Mouse (Mus musculus) urinary bladder, adult 2 months (tissue): ENCODE data around the gene Prkcg. TPM values are rescaled to one million over a fixed set of nuclear protein-coding genes. Genes with fewer than 3 reads are reported as not detected.
"Not testable (repeated sequence)": the region's sequence is repeated elsewhere in the genome, so short reads cannot be mapped to it uniquely, and the experiment has no call there.

ENCODE experiments used
- DNase-seq: peaks from one replicate; pipeline ENCODE4 v3.0.0; 2022; ENCODE audit warnings: low spot score
- polyA plus RNA-seq: library from polyadenylated mRNA; depleted of rRNA; stranded (reverse); fragments of >200 nt; gene quantifications from 2 replicates; pipeline ENCODE4 v1.2.3, GENCODE M21; 2012

Gene Prkcg
- polyA plus RNA-seq, 1 experiment: 1.6 TPM

DNA sequence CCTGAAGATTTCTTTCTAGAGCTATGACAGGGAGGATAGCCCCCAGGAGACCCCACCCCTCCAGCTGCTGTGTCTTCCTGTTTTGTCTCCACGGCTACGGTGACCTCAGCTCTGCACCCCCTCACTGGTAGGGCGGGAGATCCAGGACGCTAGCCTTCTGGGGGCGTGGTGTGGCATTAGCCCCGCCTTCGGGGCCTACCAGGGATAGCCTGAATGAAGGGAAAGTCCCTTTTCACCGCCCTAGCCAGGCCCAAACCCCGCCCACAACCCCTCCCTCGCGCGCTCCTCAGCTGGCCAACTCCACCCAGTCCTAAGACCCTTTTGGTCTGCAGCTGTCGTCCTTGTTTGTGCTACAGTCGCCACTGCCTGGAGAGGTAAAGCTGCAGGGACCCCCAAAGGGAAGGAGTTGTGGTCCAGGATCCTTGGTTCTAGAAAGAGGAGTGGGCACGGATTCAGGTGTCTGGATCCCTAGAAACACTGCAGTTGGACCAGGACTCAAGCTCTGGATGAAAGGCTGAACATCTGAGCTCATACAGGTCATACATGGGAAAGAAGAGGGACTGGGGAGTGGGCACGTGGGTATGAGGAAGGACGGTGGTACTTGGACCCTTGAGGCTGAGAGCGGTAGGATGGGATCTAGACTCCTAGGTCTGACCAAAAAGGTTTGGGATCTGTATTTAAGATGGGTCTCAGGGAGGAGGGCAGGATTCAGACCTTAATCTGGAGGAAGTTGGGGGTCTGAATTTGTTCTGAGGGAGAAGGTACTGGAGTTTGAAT, 1.5 kb downstream of the Prkcg start:
- DNase-seq: peak; percentile 68

GRCm38 (mm10) chr7:3291197-3291596, 2.2 kb downstream of the Prkcg start:
- DNase-seq: no peak

DNA sequence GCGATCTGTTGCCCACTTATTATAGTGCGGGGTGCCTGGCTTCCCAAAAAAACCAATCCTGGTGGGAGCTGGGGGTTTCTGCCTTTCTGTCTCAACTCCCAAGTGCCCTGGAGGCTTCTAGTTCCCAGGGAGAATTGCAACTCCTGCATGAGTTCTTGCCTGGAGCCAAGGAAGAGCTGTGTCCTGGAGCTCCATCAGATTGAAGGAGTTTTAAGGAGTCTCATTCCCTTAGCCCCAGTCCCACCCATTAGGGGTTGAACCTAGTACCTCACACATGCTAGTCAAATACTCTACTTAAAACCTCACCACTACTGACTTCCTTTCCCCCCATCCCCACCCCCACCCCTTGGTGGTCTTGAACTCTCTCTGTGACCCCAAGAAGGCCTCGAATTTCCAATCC, 2.8 kb downstream of the Prkcg start:
- no peak for DNase-seq

GRCm38 (mm10) chr7:3292271-3292670, 3.3 kb downstream of the Prkcg start:
- DNase-seq: not testable (repeated sequence)

DNA sequence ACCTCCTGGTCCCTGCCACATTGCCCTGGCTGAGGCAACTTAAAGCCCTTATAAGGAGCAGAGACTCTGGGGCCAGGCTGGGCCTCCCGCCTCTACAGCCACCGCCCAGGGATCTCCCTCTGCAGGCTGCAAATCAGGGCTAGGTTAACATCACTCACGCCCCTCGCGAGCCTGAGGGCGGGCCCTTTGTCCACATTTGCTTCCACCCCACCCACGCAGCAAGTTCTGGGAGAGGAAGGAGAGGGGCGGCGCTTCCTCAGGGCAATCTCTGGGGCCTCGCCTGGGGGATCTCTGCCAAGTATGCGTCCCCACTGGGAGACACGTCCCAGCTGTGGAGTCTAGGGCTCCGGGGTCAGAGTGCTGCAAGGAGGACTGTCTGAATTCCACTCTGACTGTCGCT, 3.8 kb downstream of the Prkcg start:
- peak; percentile 83 for DNase-seq

GRCm38 (mm10) chr7:3294794-3295193, 5.8 kb downstream of the Prkcg start:
- no peak for DNase-seq

- no peak for DNase-seq
Observed at GRCm38 (mm10) chr7:3295321-3296110, 6.5 kb downstream of the Prkcg start.

- no peak for DNase-seq
Observed at GRCm38 (mm10) chr7:3296711-3297110, 7.7 kb downstream of the Prkcg start.

- no peak for DNase-seq
Observed at GRCm38 (mm10) chr7:3299941-3300617, 11.1 kb downstream of the Prkcg start.

DNA sequence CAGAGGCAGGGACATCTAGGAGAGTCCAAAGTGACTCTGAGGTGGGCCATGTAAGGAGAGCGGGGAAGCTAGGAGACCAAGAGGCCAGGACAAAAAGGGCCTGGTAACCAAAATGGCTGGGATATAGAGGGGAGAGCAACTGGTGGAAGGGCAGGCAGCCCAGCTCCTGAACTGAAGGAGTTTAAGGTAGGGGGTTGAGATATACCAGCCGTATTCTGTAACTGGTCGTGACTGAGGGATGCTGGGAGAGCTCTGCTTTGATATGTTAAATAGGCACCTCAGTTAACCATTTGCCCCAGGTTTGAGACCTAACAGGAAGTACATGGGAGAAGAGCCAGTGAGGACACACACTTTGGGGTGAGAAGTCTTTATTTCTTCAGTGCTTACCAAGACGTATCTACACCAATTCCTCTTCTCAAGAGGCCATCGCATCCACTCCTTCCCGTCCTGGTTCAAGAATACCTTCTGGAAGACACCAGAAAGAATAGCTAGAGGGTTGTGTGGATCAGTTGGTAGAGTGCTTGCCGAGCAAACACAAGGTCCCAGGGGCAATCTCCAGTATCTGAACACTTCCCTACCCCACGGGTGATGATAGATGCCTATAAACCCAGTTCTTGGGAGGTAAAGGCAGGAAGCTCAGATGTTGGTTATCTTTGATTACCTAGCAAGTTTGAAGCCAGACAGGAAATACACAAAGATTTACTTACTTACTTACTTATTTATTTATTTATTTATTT, 12.1 kb downstream of the Prkcg start:
- no peak for DNase-seq

- DNase-seq: no peak
Observed at GRCm38 (mm10) chr7:3301628-3302555, 12.9 kb downstream of the Prkcg start.

GRCm38 (mm10) chr7:3302556-3303275, 13.7 kb downstream of the Prkcg start:
- no peak for DNase-seq

GRCm38 (mm10) chr7:3303276-3303781, 14.3 kb downstream of the Prkcg start:
- DNase-seq: no peak

GRCm38 (mm10) chr7:3303789-3304188, 14.8 kb downstream of the Prkcg start:
- DNase-seq: no peak

- DNase-seq: no peak
Observed at GRCm38 (mm10) chr7:3304298-3304697, 15.3 kb downstream of the Prkcg start.

DNA sequence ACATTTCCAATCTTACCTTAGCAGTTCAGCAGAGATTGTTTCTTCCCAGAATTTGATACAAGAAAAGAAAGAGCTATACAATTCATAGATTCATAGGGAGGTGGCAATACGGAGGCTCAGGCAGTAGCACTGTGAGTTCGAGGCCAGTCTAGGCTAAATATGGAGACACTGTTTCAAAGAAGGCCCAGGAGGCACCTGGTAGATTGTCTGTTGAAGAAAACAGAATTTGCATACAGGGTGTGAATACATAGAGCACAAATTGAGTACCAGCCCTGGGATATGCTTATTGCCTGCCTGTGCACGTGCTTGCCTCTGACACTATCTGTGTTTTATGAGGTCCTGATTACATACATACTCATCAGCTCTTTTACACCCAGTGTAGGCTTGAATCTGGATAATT, 17.4 kb downstream of the Prkcg start:
- DNase-seq: no peak

- no peak for DNase-seq
Observed at GRCm38 (mm10) chr7:3308646-3309045, 19.7 kb downstream of the Prkcg start.

- DNase-seq: no peak
Observed at GRCm38 (mm10) chr7:3310233-3310632, 21.3 kb downstream of the Prkcg start.

- no peak for DNase-seq
Observed at GRCm38 (mm10) chr7:3313571-3313970, 24.6 kb downstream of the Prkcg start.

GRCm38 (mm10) chr7:3314121-3314520, 25.1 kb downstream of the Prkcg start:
- DNase-seq: no peak
